Mouse (Mus musculus): Measurements from ENCODE around the gene Bdkrb2. TPM values are rescaled to one million over a fixed set of nuclear protein-coding genes. Genes with fewer than 3 reads are reported as not detected.

The Bdkrb2 gene
- total RNA-seq, 2 experiments from 2014 or later, result not detected

GRCm38 (mm10) chr12:105636551-105636950 is 73.5 kb downstream of the Bdkrb2 start:
- no peak for ATAC-seq (replicated peaks; ENCODE audit: low FRiP score, poor library complexity, severe bottlenecking)

DNA sequence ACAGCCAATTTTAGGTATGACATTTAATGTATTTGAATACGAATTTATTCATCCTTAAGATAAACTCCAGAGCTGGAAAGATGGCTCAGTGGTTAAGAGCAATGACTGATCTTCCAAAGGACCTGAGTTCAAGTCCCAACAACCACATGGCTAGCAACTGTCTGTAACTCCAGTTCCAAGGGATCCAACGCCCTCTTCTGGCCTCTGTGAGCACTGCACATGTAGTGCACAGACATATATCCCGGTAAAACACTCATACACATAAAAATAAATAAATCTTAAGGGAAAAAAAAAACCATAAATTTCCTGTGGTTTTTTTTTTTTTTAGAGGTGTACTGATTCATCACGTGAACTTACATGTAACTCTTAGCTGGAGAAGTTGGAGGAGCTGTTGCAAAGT is 74.5 kb downstream of the Bdkrb2 start:
- ATAC-seq (replicated peaks; ENCODE audit: low FRiP score, poor library complexity, severe bottlenecking), result no peak

- ATAC-seq (replicated peaks; ENCODE audit: low FRiP score, poor library complexity, severe bottlenecking), result no peak
Observed at GRCm38 (mm10) chr12:105642770-105643321, 79.8 kb downstream of the Bdkrb2 start.

Other genes with a start within 250 kb of the Bdkrb2 start
- gene Tunar, start 229.4 kb upstream of the Bdkrb2 start, total RNA-seq (2015; ENCODE audit: low replicate concordance), result not detected in 2 replicates
- gene Tunar, start 229.4 kb upstream of the Bdkrb2 start, total RNA-seq (2017; ENCODE audit: low replicate concordance), result not detected in 2 replicates
- gene D430019H16Rik, start 109.4 kb upstream of the Bdkrb2 start, total RNA-seq (2015; ENCODE audit: low replicate concordance), result not detected in 2 replicates
- not detected in 2 replicates for gene D430019H16Rik, start 109.4 kb upstream of the Bdkrb2 start, total RNA-seq (2017; ENCODE audit: low replicate concordance)
- not detected in 2 replicates for gene Bdkrb1, start 39.9 kb downstream of the Bdkrb2 start, total RNA-seq (2015; ENCODE audit: low replicate concordance)
- gene Bdkrb1, start 39.9 kb downstream of the Bdkrb2 start, total RNA-seq (2017; ENCODE audit: low replicate concordance), result not detected in 2 replicates
- 2.9 and 4.2 TPM in 2 replicates for gene Gskip, start 121.6 kb downstream of the Bdkrb2 start, total RNA-seq (2015; ENCODE audit: low replicate concordance)
- 3.7 TPM in 1 of 2 replicates, not detected in the other for gene Gskip, start 121.6 kb downstream of the Bdkrb2 start, total RNA-seq (2017; ENCODE audit: low replicate concordance)
- gene Atg2b, start 122.0 kb downstream of the Bdkrb2 start, total RNA-seq (2015; ENCODE audit: low replicate concordance), result 18.4 and 23.8 TPM in 2 replicates
- gene Atg2b, start 122.0 kb downstream of the Bdkrb2 start, total RNA-seq (2017; ENCODE audit: low replicate concordance), result 17.7 and 22.2 TPM in 2 replicates
- not detected in 2 replicates for gene Ak7, start 142.8 kb downstream of the Bdkrb2 start, total RNA-seq (2015; ENCODE audit: low replicate concordance)
- not detected in 2 replicates for gene Ak7, start 142.8 kb downstream of the Bdkrb2 start, total RNA-seq (2017; ENCODE audit: low replicate concordance)
- 104 and 179 TPM in 2 replicates for gene Papola, start 221.5 kb downstream of the Bdkrb2 start, total RNA-seq (2015; ENCODE audit: low replicate concordance)
- 74.6 and 104 TPM in 2 replicates for gene Papola, start 221.5 kb downstream of the Bdkrb2 start, total RNA-seq (2017; ENCODE audit: low replicate concordance)